Mouse (Mus musculus): Measurements from ENCODE around the gene Vgll4.

- TF ChIP-seq CTCF (IDR thresholded peaks at IDR 0.05; ENCODE audit: extremely low read depth, insufficient read depth, insufficient read length, insufficient replicate concordance), result no peak; the same call in 1 of the 2 replicates
- TF ChIP-seq POLR2A (IDR thresholded peaks at IDR 0.05; ENCODE audit: low read depth, low read length), result no peak
Observed at GRCm38 (mm10) chr6:114814882-114815650, 154.7 kb downstream of the Vgll4 start.
